Mouse (Mus musculus): ENCODE results near the gene Aldh18a1.
"Not testable (repeated sequence)": the region's sequence is repeated elsewhere in the genome, so short reads cannot be mapped to it uniquely, and the experiment has no call there.

Aldh18a1 gene

DNA sequence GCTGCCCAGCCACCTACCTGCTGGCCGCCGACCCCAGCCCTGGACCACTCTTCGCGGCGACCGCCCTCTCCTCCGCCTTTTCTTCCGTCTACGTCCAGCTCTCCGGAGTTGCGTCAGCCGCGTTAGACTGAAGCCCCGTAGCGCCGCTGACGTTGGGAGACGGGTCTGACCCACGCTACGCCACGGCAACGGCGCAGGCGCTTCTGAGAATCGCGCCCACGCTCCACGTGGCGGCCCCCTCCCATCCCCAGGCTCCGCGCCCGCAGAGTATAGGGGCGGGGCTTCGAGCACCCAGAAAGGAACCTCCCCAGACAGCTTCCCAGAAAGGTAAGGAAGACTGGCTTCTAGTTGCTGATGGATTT, at the start of gene Aldh18a1:
Gene Aldh18a1 (minus strand): TSS at position 171 of the 362 bp plus-strand sequence.
- DNase-seq (ENCODE audit: low spot score in 2 of 2), result peak; percentile 87 to 97

DNA sequence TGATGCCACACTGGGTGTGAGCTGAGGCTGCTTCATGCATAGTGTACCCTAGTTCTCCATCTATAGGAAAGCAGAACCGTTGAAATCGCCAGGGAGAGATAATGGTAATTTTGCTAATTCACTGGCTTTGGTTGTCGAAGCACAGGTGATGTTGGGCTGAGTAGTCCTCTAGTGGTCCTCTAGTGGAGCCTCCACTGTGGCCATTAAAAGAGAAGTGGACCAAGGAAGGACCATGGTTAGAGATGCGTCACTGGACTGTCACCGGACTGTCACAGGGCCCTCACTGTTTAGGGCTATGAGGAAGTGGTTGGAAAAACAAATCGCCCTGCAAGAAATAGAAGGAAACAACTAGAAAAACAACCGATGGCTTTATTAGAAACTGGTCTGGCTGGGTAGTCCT, 49.3 kb upstream of the Aldh18a1 start:
- DNase-seq (ENCODE audit: low spot score in 2 of 2), result no peak

GRCm38 (mm10) chr19:40637091-40637490, 48.8 kb upstream of the Aldh18a1 start:
- no peak for DNase-seq (ENCODE audit: low spot score in 2 of 2)

GRCm38 (mm10) chr19:40633144-40633543, 44.9 kb upstream of the Aldh18a1 start:
- DNase-seq (ENCODE audit: low spot score in 2 of 2), result no peak

DNA sequence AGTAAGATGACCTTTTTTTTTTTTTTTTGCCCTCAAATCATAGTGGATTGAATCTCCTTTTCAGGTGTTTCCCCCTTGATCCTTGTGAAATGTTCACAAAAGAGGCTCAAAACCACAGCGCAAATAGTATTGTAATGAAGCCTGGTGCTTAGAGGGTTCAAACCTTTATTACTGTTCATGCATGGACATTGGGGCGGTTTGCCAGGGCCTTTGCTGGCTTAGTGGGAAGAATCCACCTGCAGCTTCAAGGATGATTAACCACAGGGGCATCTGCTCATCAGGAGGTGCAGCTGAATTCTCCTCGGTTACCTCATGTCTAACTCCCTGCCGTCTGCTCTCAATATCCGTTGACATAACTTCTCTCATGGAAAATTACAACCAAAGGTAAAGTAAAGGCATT, 44.4 kb upstream of the Aldh18a1 start:
- no peak for DNase-seq (ENCODE audit: low spot score in 2 of 2)

DNA sequence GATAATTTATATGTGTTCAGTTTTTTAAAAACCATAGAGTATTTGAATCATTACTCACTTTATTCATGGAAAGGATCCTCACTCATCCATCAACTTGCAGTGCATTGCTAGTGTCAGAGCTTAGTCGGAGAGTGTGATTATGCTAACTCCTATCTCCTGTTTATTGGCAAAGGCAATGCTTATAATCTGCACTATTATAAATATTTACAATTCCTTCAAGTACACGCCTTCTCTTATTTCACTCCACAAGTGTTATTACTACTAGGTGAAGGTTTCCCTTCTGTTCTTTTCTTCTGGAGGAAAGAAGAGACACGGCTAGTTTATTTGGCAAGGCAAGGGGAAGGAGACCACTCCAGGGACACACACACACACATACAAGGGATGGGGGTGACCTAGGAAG, 43.9 kb upstream of the Aldh18a1 start:
- no peak for DNase-seq (ENCODE audit: low spot score in 2 of 2)

- DNase-seq (ENCODE audit: low spot score in 2 of 2), result no peak
These were observed 42.3 kb upstream of the Aldh18a1 start for GRCm38 (mm10) chr19:40630606-40631005.

DNA sequence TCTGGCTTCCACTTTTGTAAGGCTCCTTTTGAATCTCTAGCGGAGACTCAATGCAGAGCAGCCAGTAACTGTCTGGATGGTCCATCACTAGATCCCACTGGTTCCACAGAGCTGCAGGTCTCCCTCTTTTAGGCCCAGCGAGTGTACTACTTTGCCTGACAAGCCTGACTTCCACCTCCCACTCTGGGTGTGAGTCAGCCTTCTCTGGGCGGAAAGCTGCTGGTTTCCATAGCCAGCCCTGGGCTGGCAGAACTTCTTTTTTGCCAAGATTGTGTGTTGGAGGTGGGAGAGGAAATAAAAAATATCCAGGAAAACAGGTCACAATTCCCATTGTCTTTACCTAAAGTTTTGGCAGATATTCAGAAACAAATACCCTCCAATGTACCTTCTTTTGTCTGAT, 41.8 kb upstream of the Aldh18a1 start:
- no peak for DNase-seq (ENCODE audit: low spot score in 2 of 2)

- no peak for DNase-seq (ENCODE audit: low spot score in 2 of 2)
These were observed 40.7 kb upstream of the Aldh18a1 start for GRCm38 (mm10) chr19:40628950-40629349.

- DNase-seq (ENCODE audit: low spot score in 2 of 2), result no peak
These were observed 37.7 kb upstream of the Aldh18a1 start for GRCm38 (mm10) chr19:40625935-40626334.

DNA sequence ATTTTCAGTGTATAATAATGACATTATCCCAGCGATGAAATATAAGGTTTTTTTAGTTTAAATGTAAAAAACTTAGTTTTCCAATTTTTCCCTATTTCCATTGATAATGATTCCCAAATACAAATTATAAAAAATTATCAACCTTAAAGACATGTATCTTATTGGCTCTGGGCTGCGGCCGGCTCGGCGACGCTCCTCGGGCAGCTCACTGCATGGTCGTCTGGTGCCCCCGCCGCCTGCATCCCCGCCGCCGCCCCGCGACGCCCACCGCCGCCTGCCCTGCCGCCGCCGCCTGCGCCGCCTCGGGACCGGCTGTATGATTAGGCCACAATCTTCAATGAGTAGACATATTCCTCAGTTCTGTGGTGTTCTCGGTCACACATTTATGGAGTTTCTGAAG, 33.4 kb upstream of the Aldh18a1 start:
- DNase-seq (ENCODE audit: low spot score in 2 of 2), result not testable (repeated sequence)

DNA sequence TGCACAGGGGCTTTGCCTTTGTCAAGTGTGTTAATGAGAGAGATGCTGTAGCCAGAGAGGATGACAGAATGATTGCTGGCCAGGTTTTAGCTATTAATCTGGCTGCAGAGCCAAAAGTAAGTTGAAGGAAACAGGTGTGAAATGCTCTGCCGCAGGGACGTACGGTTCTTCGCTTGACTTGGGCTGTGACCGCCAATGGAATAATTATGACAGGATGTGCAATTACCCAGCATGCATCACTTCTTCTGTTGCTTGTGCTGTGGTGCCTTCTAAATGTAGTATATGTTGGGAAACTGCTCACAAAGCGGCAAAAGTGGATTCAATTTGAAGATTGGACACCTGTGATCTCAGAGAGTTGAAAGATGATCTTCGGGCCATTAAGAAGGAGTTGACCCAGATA, 27.8 kb upstream of the Aldh18a1 start:
- peak in 1 of 2 experiments; percentile 15 for DNase-seq (ENCODE audit: low spot score in 2 of 2)

GRCm38 (mm10) chr19:40614811-40615210, 26.5 kb upstream of the Aldh18a1 start:
- DNase-seq (ENCODE audit: low spot score in 2 of 2), result no peak

- DNase-seq (ENCODE audit: low spot score in 2 of 2), result peak; percentile 91 to 95
These were observed 23.7 kb upstream of the Aldh18a1 start, which contains the start of the genes Tctn3 and Entpd1 for GRCm38 (mm10) chr19:40611830-40612506. TSS of gene Tctn3 (minus strand) at chr19:40612233. TSS of gene Entpd1 (plus strand) at chr19:40612366.

GRCm38 (mm10) chr19:40607676-40608075, 19.4 kb upstream of the Aldh18a1 start:
- no peak for DNase-seq (ENCODE audit: low spot score in 2 of 2)

DNA sequence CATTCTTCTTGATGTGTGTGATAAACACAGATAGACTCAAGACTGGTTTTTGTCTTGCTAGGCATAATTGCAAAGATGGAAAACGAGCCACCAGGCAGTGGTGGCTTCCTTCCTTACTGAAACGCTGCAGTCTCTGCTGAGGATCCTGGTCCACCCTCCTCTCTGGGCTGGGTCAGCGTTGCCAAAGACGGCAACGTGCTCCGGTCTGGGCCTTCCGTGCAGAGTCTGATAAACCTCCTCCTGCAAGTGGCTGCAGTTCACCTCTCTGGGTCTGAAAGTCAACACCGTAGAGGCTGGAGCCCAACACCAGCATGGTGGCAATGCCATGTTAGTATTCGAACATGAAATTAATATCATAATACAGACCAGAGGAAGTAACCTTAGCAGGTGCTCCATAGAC, 16.9 kb upstream of the Aldh18a1 start:
- DNase-seq (ENCODE audit: low spot score in 2 of 2), result no peak

DNA sequence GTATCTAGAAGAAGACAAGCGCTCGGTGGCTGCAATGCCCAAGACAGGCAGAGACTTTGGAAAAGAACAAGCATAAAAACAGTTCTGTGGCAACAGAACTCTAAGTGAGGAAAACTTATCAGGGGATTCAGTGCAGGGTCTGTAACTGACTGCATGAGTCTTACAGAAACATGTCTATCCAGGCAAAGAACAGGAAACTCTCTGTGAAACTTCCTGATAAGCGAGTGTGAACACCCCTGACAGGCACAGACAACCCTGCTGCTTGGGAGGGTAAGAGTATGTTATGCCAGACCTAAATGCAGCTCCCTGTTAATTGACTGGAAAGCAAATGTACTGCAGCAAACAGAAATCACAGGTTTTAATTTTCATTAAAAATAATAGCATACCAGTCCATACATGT, 13.6 kb upstream of the Aldh18a1 start:
- no peak for DNase-seq (ENCODE audit: low spot score in 2 of 2)

DNA sequence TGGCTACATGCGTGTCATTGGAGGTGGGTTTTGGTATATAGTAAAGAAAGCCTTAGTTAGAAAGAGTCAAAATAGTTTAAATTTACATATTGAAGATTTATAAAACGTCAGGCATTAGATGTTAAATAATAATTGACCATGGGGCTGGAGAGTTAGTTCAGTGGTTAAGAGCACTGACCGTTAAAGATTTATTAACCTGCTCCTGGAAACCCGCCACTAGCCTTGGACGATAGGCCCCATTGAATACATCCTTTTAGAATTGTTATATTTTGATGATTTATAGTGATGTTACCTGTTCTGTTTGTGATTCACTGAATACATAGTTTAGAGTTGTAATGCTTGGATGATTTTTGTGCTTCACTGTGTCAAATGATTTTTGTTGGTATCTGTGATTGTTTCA, 12.6 kb upstream of the Aldh18a1 start:
- DNase-seq (ENCODE audit: low spot score in 2 of 2), result not testable (repeated sequence)

GRCm38 (mm10) chr19:40595831-40596230, 7.6 kb upstream of the Aldh18a1 start:
- DNase-seq (ENCODE audit: low spot score in 2 of 2), result no peak

- DNase-seq (ENCODE audit: low spot score in 2 of 2), result no peak
These were observed 7.0 kb upstream of the Aldh18a1 start for GRCm38 (mm10) chr19:40595231-40595630.

DNA sequence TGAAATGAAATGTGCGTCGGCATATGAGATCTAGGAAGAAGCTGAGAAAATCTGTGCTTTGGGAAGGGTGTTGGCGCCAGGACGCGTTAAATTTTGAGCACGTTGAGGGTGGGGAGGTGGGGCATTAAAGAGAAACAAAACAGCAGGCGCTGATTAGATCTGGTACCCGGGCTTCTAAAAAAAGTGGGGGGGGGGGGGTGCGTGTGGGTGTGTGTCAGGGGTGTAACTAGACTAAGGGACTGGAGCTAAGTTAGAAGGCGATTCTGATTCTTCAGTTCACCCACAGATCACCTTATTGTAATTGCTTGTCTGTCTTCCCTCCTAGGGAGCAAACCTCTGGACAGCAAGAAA, 1.2 kb upstream of the Aldh18a1 start:
- DNase-seq (ENCODE audit: low spot score in 2 of 2), result no peak

DNA sequence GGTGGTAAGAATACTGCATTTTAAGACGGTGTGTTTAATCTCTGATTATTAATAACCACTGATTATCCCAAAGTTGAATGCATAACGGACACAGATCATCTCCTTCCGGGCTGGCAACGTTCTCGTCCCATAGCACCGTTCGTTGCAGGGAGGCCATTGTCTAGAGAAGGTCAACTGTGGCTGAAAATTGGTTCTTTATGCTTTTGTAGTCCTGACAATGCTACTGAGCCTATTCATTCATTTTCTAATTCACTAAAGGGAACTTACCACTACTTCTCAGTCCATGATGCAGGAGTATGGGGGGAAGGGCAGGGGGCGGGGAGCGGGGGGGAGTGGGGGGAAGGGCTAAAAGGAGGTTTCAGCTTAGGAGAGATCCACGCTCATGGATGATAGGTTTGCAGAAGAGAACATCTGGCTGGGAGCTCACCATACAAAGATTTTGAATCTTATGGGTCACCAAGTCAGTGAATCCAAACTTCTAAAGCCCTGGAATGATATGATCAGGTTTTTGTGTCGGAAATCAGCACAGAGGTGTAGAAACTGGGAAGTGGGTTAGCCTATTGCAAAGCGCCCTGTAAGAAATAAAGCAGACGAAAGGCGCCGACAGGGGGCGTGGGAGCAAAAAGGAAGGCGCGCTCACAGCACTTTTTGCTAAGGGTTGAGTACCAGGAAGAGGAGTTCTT, 725 bp upstream of the Aldh18a1 start:
- DNase-seq (ENCODE audit: low spot score in 2 of 2), result peak; percentile 89 to 95

- no peak for DNase-seq (ENCODE audit: low spot score in 2 of 2)
These were observed 571 bp downstream of the Aldh18a1 start for GRCm38 (mm10) chr19:40587491-40588292.

Measured in thymus, postnatal 10 days (tissue).